Mouse (Mus musculus) CH12.LX (cell line): Measurements from ENCODE around the gene Folr2.

Source experiments
- BHLHE40 ChIP-seq: IDR thresholded peaks from 2 replicates; pipeline ENCODE4 v1.6.1; 2011; ENCODE audit warnings: mild to moderate bottlenecking, low read depth, low read length, improper control_type of control experiment
- CHD2 ChIP-seq: IDR thresholded peaks from 2 replicates; pipeline ENCODE4 v1.6.1; 2011; ENCODE audit warnings: low read length, improper control_type of control experiment
- CTCF ChIP-seq, 2 experiments: IDR thresholded peaks in 1 of 2; conservative IDR thresholded peaks in 1 of 2; 2 replicates each; pipeline ENCODE4 v1.5.1; 2011 to 2012; ENCODE audit warnings: low read depth in 2 of 2, low read length in 2 of 2, improper control_type of control experiment in 1 of 2, inconsistent platforms in 1 of 2, mild to moderate bottlenecking in 1 of 2, moderate library complexity in 1 of 2
- EP300 ChIP-seq: IDR thresholded peaks from 2 replicates; pipeline ENCODE4 v1.6.1; 2011; ENCODE audit warnings: low read length, improper control_type of control experiment
- JUN ChIP-seq: IDR thresholded peaks from 2 replicates; pipeline ENCODE4 v1.6.1; 2011; ENCODE audit warnings: low read depth, mild to moderate bottlenecking, low read length, improper control_type of control experiment, moderate library complexity; ENCODE audit not compliant: insufficient read depth
- MAZ ChIP-seq: IDR thresholded peaks from 2 replicates; pipeline ENCODE4 v1.6.1; 2012; ENCODE audit warnings: low read depth, mild to moderate bottlenecking, inconsistent platforms, low read length, improper control_type of control experiment, moderate library complexity
- POLR2A ChIP-seq: IDR thresholded peaks from 2 replicates; pipeline ENCODE4 v1.6.1; 2011; ENCODE audit warnings: low read depth, mild to moderate bottlenecking, improper control_type of control experiment, low read length
- ZC3H11A ChIP-seq: IDR thresholded peaks from 2 replicates; pipeline ENCODE4 v1.6.1; 2012; ENCODE audit warnings: low read depth, mild to moderate bottlenecking, inconsistent platforms, low read length, improper control_type of control experiment
- ZNF384 ChIP-seq: IDR thresholded peaks from 2 replicates; pipeline ENCODE4 v1.6.1; 2012; ENCODE audit warnings: low read depth, low read length, improper control_type of control experiment, inconsistent platforms

DNA sequence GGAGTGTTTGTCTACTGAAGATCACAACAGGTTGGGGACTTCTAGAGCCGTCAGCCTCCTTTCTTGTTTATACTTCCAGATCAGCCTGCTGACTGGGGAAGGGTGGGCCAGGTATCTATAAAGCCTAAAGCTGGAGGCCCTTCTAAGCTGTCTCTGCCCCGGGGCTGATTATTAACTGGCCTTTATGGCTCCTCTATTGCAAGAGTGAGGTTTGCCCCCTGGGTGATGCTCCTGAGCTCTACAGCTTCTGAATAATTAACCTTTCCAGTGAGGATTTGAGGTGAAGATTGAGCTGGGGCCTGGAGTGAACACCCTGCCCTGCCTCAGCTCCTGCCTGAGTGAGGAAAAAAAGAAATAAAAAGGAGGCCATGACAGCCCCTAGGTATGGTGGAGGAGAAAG lies 13.6 kb upstream of the Folr2 start, which contains the start of gene Folr1:
- TF ChIP-seq BHLHE40 (no peak), CTCF (conservative IDR thresholded peaks at IDR 0.05 in 1 of 2, IDR thresholded peaks at IDR 0.05 in 1 of 2; ENCODE audit: low read depth in 2 of 2, low read length in 2 of 2) (no peak), JUN (no peak), ZC3H11A (no peak), ZNF384 (no peak), POLR2A (no peak), EP300 (no peak), MAZ (no peak), CHD2 (no peak)
